Mouse (Mus musculus): ENCODE measurements around the gene Tpd52l1. TPM values are rescaled to one million over a fixed set of nuclear protein-coding genes. Genes with fewer than 3 reads are reported as not detected.
"Not testable (repeated sequence)": the region's sequence is repeated elsewhere in the genome, so short reads cannot be mapped to it uniquely, and the experiment has no call there.

The Tpd52l1 gene
- 10 to 100 TPM; 28.0 to 29.4 TPM for total RNA-seq (2021)
- long read RNA-seq, experiment 1, transcript Tpd52l1-203 (6 exons, 827 nt) = minor isoform, 6 of 34 reads
- long read RNA-seq, experiment 1, transcript Tpd52l1-204 (5 exons, 1,103 nt) = major isoform, 26 of 34 reads
- long read RNA-seq, experiment 1, partial matches to known transcripts = 0 of 34 reads
- long read RNA-seq, experiment 1, other reads (novel, unspliced or antisense) = 2 of 34 reads
- long read RNA-seq, experiment 2, transcript Tpd52l1-204 (5 exons, 1,103 nt) = major isoform, 19 of 23 reads
- long read RNA-seq, experiment 2, partial matches to known transcripts = 0 of 23 reads
- long read RNA-seq, experiment 2, other reads (novel, unspliced or antisense) = 0 of 23 reads

DNA sequence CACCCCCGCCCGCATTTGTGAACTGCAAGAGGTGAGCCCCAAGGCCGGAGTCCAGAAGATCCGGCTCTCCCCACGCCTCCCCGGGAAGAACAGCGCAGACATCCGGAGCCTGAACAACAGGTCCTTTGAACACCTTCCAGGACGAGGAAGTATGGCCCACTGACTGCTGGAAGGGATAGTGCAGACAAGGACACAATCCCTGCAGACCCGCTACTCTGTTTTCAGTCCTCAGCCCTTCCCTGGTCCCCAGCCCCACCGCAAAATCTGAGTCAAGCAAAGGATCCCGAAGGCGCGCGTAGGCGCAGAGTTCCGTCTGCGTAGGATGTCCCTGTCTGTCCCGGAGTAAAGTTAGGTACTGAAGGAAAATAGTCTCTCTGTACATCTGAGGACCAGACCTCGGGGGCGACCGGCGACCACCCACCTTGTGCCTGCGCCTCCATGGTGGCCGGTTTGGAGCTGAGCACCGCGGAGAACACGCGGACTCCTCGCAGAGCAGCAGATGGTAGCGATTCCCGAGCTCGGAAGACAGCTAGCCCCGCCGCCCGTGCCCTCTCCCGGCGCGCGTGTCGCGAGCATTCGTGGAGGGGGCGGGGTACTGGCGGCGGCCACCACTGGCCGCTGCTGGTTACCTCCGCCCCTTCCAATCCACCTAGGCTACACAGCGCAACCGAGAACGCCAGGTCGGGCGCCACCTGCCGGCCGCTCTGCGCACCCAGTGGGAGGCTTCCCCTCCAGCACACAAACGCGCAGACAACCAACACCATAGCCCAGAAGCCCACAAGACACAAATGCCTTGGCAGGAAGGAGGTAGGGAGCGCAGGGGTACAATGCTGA lies at the start of gene Tpd52l1:
Gene Tpd52l1 (minus strand): TSS at position 668 of the 834 bp plus-strand sequence.
- peak; percentile 91 for DNase-seq

DNA sequence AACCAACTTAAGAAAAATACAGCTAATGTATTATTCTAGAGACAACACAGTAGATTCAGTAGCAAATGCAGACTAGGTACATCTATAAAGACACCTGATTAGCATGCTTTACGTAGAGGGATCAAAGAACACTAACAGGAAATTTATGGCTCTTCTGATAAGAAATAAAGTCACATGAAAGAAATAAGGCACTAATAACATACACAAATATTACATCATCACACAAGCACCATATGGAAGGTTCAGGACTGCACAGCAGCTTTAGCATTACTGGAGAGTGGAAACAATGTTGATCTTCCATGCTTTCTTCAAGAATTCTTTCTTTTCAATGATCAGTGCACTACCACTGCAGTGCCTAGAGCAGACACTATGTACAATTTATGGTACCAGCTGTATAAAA lies 48.5 kb upstream of the Tpd52l1 start:
- no peak for DNase-seq

DNA sequence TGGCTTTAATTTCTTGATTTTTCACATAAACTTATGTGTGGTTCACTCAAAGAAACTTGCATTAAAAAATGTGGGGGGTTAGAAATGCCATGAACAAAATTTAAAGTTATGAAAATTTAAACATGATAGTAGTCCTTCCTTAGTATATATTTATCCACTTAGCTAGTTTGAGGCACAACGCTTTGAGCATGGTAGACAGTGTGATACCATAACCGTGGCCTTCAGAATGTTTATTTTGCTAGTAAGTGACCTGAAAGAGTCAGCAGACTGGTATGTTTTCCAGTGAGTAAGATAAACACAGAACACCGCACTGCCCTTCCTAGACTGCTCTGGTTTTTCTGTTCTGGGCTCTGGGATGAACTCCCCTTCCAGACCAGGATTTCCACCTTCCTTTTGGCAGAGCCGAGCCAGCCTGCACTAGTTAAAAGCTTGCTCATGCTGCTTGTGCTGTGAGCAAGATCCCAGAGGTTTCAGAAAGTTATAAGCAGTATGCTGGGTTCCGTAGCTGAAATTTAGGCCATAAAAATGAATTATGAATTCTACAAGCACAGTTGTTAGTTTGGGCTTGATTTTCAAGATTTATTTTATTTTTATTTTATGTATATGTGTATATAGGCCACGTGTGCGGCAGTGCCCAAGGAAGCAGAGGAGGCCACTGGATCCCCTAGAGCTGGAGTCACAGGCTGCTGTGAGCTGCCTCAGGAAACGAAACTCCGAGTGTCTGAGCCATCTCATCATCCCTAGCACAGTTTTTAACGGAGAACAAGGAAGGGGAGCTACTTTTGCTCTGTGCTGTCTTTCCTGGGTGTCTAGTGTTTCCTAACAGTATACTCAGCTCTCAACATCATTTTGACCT lies 21.5 kb upstream of the Tpd52l1 start:
- no peak for DNase-seq

DNA sequence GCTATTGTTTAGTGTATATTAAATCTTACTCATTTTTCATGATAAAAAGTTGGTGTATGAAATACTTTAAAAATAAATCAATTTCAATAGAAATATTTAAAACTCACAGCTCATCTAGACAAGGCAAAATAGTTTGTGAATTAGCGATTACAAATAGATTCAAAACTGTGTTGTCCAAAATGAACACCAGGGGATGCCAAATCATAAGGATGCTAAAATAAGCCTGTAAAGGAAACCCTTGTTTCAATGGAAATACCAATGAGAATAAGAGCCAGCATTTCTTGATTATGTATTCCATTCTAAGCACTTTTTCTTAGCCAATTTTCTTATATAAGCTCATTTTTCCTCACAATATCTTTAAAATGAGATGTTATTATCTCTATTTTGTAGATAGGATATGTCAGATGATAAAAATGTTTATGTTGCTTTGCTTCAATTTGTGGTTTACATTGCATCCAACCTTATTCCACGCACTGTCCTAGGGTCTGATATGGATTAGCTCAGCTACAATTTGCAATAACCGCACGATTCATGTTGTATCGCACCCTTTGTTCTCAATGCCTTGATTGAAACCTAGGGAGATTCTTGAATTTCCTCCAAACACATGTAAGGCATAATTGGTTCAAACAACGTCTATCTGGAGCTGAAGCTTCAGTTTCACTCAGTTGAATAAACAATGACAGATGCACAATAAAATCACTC lies 20.2 kb upstream of the Tpd52l1 start:
- no peak for DNase-seq

DNA sequence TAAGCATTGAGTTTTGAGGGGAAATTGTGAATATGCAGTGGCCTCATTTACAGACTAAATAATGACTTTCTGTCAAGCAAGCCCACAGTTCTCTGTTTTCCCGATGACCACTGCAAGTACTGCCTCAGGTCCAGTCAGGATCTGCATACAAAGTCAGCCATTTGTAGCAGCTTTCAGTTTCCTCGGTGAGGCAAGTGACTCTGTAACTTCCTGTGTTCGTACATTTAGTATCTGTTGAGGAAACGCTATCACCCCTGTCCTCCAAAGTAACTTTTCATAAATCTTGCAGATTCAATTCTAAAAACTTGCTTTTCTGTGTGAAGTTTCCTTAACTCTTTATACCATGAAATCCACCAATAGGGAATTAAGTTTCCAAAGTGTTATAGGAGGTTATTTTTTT lies 19.7 kb upstream of the Tpd52l1 start:
- DNase-seq = no peak

DNA sequence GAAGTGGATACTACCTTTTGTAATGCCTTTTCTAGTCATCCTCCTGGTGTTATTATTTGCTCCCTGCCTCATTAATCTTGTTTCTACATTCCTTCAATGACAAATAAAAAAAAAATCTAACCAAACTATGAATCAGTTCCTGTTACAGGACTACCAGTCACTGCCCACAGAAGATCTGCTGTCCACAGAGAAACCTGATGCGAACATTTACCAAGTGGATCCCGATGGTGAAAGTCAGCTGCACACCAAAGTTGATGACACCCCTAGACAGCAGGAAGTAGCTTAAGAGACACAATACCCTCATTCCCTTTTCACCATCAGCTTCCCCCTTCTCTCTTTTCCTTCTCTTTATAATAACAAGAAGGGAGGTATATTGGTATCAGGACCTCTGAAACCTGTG lies 17.3 kb upstream of the Tpd52l1 start:
- no peak for DNase-seq

DNA sequence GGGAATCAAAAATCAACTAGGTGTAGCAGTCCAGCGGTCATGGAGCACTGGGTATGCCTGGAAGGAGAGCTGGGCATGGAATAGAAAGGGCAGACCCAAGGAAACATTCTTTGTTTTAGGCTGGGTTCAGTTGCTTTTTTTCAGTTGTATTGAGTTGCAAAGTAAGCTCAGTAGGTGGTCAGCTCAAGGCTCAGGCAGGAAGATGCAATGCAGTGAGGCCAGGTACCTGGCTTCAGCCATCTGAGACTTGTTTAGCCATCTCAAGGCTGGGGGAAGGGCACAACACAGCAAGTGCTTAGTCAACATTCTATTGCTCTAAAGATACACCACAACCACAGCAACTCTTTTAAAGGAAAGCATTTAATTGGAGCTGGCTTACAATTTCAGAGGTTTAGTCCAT lies 11.0 kb upstream of the Tpd52l1 start:
- no peak for DNase-seq

DNA sequence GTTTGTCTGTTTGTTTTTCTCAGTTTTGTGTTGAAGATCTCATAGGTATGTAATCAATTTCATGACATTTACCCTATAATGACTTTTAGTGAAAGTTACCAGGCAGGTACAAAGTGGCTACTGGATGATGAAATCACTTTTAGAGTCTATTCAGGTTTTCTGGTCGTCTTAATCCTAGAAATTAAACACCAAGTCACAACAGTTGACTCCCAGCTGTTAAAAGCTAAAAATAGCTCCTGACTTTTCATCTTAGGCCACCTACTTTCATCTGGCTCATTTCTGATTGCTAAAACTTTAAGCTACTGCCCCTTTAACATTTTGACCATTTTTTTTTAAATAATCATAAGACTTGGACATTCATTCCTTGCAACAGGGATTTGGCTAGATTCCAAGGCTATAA lies 1.3 kb upstream of the Tpd52l1 start:
- DNase-seq = no peak

DNA sequence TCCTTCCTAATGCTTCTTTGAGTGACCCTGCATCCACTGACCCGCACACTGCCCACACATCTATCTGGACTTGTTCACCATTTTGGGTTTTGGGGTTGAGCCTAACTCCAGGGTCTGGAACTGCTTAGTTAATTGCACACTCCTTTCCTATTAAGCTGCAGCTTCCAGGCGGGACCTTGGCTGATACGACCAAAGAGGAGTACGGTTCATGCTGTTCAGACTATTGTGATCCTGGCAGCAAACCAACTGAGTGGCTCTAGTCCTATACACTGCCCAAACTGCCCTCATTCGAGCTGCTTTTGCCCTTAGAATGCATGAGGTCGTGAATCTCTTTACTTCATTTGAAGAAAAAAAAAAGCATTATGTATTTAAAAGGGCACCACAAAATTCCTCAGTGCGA lies 1.6 kb downstream of the Tpd52l1 start:
- no peak for DNase-seq

DNA sequence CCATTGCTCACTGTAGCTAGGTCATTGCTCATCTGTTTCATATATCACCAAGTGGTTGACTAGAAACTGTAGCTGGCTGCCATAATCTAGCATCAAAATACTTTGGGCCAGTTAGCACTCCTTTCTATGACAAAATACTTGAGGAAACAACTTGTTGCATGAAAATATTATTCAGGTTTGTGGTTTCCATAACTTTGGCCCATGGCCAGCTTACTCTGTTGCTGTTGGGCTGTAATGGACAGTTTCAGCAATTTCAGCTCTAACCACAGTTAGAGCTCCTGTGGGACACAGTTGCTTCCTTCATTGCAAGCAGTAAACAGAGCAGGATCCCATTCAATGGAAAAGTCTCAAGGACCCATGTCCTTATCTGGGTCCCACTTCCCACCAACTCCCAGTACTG lies 4.3 kb downstream of the Tpd52l1 start:
- DNase-seq = no peak

DNA sequence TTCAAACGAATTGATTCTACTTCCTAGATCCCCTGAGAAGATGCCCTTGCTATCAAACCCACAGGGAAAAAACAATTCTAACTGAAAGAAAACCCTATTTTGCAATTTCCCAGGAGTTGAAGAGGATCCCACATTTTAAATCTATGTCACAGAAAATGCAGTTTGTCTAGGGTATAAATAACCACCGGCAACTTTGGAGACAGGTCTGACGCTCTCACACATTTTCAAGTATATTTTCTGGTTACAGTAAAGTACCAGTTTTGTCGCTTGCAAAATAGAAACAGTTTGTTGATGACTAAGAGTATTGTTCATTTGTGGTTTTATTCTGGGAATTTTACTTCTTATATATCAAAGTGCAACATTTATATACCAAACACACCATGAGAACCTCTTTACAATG lies 9.7 kb downstream of the Tpd52l1 start:
- DNase-seq = no peak

DNA sequence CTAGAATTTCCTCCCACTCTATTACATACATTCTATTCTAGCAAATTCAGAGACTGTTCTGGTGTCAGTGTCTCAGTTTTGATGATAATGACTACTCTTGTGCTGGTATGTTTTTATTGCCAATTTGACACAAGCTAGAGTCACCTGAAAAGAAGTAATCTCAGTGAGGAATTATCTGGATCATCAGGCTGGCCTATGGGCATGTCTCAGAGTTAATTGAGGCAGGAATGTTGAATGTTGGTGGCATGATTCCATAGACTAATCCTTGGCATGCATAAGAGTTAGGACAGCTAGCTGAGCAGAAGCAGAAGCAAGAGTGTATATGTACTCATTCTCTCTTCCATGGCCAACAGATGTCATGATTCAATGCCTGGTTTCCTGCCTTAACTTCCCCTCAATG lies 27.8 kb downstream of the Tpd52l1 start:
- DNase-seq = no peak

DNA sequence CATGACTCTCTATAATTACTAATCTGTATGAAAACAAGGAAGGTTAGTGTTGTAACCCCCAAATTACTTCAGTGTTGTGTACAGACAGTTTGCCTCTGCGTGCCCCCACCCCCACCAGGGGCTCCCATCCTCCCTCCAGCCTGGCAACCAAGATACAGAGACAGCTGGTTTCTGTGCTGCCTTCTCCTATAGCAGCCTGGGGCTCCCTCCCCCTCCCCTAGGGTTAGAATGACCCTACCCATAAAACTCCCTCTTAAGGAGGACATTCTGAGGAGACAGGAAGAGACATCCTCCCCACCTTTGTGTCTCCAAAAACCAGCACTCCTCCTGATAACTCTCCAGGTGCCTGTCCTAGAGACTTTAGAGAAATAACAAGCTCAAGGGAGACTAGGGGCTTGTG lies 52.8 kb downstream of the Tpd52l1 start:
- DNase-seq = no peak

DNA sequence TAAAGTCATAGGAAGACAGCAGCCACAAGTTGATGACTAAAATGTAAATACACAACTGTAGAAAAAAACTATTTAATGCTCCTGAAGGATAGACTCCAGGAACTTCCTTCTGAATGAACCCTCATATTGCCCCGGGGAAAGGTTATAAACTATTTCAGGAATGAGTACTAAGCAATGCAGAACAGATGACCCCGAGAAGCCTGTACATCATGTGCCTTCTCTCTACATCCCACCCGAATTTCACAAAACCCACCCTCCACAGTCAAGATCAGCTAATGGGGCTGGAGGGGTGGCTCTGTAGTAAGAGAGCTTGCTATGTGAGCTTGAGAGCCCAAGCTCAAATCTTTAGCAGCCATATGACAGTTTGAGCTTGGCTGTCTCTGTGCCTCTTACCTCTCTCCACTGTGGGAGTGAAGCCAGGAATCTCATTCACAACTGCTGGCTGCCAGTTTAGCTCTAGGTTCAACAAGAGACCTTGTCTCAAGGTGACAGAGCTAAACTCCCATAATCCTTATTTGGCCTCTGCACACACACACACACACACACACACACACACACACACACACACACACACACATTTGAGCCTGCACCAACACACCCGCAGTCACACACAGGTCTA lies 54.9 kb downstream of the Tpd52l1 start:
- no peak for DNase-seq

DNA sequence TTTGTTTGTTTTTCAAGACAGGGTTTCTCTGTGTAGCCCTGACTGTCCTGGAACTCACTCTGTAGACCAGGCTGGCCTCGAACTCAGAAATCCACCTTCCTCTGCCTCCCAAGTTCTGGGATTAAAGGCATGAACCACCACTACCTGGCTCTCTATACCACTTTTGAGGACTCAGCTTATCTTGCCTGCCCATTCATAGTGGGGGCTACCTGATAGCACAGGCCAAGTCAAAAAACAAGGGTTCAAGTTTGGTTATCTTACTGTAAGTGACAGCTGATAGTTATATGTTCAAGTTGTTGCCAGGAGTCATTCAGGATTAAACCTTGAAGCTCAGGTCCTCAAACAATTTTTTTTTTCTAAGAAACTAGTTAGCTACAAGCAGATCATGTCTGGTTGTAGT lies 57.2 kb downstream of the Tpd52l1 start:
- DNase-seq = not testable (repeated sequence)

DNA sequence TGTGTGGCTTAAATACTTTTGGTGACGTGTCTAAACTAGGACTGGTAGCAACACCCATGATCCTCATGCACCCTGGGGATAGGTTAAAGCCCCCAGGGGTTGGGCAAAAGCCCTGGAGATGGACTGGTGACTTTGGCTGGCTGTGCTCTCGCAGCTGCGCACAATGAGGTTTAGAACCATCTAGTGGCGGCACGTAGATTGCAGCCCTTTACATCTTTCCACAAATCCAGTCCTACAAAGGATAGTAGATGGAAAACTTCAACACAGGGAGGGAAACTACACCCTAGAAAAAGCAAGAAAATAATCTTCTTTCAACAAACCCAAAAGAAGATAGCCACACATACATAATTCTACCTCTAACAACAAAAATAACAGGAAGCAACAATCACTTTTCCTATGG lies 75.6 kb downstream of the Tpd52l1 start:
- not testable (repeated sequence) for DNase-seq

DNA sequence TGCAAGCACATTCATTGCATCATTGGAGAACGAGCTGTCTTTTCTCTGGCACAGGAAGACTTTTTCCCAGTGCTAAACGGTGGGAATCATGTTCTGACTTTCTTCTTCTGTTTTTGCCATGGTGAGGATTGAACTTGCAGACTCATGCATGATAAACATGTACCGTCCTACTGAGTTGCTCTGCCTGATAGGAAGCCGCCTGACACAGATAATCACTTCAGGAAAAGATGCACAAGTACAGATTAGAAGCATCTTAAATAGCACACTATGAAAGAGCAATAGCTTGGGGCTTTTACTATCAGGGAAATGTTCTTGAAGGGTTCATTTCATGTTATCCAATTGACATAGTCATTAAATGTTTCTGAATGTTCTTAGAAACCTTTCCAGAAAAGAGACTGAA lies 86.0 kb downstream of the Tpd52l1 start:
- DNase-seq = no peak

DNA sequence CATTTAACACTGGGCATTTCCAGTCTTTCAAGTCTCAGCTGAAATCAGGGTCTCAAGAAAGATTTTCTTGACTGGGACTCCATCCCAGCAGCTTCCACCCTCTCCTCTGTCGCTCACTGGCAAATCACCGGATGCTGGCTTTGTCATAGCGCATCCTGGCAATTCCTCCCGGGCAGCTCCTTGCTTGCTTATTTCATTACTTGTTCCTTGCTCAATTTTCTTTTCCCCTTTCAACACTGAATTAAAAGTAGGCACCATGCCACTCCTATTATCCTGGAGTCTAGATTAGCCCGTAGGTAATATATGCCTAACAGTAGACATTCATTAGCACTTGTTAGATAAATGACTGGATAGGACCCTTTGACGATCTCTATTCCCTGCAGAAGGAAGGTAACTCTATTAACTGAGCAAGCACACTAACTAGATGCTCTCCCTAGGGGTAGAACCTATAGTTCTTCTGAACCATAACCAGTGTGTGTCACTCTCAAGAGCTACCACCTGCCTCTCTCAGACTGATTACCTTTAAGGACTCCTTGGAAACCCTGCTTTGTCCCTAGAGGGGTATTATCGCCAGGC lies 90.8 kb downstream of the Tpd52l1 start:
- DNase-seq = no peak

DNA sequence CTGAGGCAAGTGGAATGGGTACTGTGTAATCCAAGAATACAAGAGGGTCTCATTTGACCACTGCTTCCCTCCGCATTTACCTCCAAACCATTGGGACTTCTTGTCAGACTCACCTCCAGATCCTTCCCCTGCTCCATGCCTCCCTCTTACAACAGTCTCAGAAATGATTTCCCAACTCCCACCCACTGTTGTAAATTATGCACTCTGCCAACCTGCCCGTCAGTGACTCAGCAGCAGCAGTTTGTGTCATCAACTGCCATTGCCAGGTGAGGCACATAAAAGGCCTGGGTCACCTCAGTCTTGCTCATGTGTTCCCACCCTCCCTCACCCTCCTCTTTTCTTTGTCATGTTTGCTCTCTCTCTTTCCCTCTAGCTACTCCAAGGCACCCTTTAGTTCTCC lies 91.6 kb downstream of the Tpd52l1 start:
- no peak for DNase-seq

DNA sequence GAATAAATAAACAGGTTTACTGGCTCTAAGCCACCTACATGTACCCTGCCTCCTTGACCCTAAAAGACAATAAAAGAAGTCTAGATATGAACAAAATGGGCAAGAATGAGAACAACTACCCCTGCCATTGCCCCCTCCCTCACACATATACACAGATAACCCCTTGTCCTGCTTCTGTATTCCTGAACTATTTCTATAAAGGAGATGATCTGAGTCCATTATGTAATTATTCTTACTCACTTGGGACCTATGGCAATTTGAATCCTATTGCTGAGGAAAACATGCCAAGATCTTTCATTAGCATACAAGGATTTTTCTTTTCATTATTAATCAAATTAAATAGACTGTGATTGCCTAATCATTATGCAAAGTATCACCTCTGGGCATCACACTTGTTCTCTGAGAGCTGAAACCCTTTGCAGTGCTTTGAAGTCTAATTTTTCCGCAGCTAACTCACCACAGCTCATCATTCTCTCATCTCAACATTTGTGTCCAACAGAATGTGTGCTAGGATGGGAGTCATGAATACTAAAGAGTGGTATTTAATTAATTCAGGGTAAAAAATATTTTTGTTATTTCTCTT lies 92.8 kb downstream of the Tpd52l1 start:
- DNase-seq = no peak

DNA sequence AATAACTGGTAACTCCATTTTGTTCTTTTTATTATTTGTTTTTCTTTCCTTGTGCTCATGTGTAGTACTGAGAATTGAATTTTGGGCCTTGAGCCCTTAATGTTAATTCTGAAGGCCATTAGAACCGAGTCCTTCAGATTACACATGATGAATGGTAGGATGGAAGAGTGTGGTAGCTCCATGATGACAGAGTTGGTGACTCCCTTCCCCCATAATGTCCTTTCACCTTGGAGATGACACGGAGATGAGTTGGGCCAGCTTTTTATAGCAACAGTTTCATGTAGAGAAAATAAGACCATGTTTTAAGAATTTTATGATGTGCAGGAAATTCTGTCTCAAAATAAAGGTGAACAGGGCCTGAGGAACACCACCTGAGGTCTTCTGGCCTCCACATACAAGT lies 94.7 kb downstream of the Tpd52l1 start:
- DNase-seq = no peak

Measured in gastrocnemius, postnatal 10 days (tissue).